Mouse (Mus musculus) ES-E14 (cell line): Measurements from ENCODE around the gene Obsl1.

Experiments used
- HCFC1 ChIP-seq: IDR thresholded peaks from 2 replicates; pipeline ENCODE4 v1.6.1; 2012; ENCODE audit warnings: low read length, inconsistent platforms, borderline replicate concordance; ENCODE audit not compliant: insufficient read depth
- MAFK ChIP-seq: IDR thresholded peaks from 2 replicates; pipeline ENCODE4 v1.6.1; 2014; ENCODE audit warnings: mild to moderate bottlenecking, low read depth, low read length, inconsistent platforms; ENCODE audit not compliant: insufficient read depth
- ZNF384 ChIP-seq: IDR thresholded peaks from 2 replicates; pipeline ENCODE4 v1.6.1; 2012; ENCODE audit warnings: low read depth, low read length, inconsistent platforms

DNA sequence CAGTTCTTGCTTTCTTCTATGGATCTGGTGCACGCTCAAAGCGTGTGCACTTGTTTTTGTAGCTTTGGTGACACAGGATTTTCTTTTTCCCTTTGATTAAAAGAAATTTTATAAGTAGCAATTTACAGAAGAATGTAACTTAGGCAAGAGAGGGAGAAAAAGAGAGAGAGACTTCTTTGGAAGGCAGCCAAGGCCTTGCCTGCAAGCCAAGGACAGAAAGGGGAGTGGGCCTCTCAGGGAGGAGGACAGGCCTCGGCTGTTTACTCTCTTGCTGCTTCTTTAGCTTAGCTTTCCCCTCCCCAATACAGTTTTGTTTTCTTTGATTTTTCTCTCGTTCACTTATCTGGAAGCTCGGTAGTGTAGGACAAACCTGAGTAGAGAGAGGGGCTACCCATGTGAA lies 13.3 kb upstream of the Obsl1 start:
- no peak for TF ChIP-seq MAFK
- no peak for TF ChIP-seq HCFC1
- no peak for TF ChIP-seq ZNF384
